Mouse (Mus musculus): ENCODE measurements around the gene Gm49450.

Gm49450 gene

DNA sequence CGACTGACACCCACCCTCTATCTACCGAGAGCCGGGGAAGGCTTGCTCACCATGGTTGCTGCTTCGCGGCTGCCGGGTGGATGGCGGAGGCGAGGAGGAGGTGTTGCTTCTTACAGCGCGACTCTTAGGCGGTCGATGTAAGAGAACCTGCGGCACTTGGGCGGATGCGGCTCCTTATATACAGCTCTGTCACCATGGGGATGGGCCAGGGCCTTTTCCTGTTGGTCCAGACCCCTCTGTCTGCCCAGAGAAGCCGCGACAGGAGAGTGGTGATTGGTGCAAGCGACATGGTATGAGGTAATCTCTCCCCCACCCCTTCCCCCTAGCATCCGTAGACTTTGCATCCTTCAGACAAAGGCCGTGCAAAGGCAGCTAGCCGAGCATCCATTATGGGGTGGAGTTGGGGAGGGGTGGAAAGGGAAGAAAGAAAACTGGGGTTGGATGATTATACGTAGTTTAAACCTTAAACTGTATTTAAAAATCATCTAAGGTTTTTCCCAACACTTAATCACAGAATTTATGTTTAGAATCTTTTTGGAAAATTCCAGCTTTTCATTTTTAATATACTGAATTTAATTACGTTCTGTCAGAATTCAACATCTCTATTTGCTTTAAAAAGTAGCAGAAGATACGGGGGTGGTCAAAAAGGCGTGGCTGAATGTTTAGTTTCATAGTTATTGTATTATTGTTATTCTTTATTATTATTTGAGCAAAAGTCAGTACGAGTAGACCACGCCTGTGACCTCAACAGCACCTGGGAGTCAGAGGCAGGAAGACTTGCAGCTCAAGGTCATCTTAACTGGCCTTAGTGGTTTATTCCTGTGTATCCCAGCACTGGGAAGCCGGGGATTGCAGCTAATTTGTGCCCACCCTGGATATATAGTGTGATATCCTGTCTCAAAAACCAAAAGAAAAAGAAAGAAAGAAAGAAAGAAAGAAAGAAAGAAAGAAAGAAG, at the start of gene Gm49450, which contains the start of gene Tuba1a:
TSS of gene Gm49450 (minus strand) at position 151 of the 956 bp plus-strand sequence.
TSS of gene Tuba1a (minus strand) at position 303 of the 956 bp plus-strand sequence.
- peak; percentile 99 for DNase-seq (ENCODE audit: low read depth)

GRCm38 (mm10) chr15:99001451-99001931, 48.1 kb upstream of the Gm49450 start:
- no peak for DNase-seq (ENCODE audit: low read depth)

DNA sequence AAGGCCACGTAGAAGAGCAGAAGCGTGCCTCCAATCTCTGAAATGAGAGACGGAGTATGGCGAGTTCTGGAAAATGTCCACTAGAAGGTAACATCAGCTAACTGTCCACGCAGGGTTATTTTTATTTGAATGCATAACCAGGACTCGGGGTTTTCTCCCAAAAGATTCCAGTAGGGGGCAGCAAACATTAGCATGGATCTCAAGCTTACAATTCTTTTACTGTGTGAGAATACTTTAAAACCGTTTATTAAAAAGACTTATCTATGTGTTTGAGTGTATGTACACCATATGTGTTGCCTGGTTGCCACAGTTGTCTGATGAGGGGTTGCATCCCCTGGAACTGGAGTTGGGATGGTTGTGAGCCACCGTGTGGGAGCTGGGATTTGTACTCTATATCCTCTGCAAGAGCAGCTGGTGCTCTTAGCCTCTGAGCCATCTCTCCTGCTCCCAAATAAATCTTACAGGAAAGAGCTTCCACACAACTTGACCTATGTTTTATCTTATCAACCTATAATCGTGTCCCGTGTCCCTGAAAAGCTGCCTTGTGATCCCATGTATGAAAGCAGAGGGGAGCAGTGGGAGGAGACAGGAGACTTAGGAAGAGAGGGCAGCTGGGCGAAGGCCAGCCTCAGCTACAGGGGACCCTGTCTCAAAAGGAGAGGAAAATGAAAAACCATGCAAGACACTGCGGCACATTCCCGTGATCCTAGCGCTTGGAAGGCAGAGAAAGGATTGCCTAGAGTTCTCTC, 47.4 kb upstream of the Gm49450 start:
- DNase-seq (ENCODE audit: low read depth), result peak; percentile 80

DNA sequence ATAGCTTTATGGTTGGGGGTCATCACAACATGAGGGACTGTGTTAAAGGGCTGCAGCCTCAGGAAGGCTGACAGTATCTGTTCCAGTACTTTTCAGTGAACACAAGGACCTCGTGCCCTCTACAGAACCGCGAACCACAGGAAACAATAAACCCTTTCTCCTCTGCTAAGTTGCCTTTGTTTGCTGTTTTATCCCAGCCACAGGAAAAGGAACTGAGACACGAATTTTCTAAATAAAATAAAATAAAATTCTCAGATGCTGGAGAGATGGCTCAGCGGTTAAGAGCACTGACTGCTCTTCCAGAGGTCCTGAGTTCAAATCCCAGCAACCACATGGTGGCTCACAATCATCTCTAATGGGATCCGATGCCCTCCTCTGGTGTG, 45.4 kb upstream of the Gm49450 start:
- peak; percentile 65 for DNase-seq (ENCODE audit: low read depth)

DNA sequence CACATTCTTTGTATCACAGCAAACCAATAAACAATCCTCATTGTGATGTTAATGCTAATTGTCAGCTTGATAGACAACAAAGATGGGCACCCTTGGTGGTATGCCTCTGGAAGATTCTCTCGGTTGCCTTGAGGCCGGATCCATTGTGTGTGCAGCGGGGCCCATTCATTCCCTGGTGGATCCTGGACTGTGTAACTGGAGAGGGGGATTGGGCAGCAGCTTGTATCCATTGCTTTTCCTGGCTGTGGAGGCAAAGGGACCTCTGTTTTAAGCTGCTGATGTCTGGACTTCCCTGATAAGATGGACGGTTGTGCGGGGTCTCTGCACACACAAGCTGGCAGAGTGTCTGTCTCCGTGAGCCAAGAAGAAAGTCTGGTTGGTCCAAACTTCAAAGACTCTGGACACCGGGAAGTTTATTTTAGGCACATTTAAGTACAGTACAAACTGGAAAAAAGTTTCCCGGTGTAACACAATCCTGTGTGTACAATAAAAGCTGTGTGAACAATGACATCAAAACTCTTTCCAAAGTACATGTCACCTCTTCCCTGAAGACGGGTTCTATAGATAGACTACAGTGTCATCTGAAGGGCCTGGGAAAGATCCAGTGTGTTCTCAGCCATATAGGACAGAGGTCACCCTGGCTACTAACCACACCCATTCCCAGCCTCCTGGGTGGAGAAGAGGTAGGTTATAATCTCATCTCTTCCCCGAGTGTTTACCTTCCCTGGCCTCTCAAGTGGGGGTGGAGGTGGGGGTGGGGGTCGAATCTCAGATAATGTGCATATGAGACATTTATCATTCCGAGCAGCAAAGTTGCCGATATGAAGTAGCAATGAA, 44.8 kb upstream of the Gm49450 start:
- DNase-seq (ENCODE audit: low read depth), result no peak

- no peak for DNase-seq (ENCODE audit: low read depth)
These were observed 43.5 kb upstream of the Gm49450 start for GRCm38 (mm10) chr15:98996840-98997239.

DNA sequence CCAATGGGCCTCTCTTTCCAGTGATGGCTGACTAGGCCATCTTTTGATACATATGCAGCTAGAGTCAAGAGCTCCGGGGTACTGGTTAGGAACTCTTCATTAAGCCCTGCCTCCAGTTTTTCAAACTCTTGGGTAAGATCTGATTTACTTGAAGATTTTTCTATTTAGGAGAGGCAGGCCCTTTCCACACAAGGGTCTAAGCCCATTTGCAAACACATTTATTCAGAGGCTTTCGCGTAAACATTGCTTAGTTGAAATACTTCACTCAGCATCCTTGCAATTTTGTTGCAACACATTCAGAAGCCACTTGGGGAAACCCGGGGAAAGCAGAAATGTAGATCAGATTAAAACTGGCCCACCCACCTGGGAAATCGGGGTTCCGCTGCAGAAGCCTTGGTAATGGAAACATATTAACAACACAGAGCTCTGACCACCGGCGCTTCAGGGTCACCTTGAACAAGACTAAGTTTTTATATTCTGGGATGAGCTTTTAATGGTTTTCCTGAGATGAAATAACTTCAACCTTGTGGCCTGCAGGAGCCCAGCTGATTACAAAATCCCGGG, 41.7 kb upstream of the Gm49450 start:
- DNase-seq (ENCODE audit: low read depth), result no peak

- DNase-seq (ENCODE audit: low read depth), result peak; percentile 95
These were observed 40.5 kb upstream of the Gm49450 start for GRCm38 (mm10) chr15:98993865-98994264.

DNA sequence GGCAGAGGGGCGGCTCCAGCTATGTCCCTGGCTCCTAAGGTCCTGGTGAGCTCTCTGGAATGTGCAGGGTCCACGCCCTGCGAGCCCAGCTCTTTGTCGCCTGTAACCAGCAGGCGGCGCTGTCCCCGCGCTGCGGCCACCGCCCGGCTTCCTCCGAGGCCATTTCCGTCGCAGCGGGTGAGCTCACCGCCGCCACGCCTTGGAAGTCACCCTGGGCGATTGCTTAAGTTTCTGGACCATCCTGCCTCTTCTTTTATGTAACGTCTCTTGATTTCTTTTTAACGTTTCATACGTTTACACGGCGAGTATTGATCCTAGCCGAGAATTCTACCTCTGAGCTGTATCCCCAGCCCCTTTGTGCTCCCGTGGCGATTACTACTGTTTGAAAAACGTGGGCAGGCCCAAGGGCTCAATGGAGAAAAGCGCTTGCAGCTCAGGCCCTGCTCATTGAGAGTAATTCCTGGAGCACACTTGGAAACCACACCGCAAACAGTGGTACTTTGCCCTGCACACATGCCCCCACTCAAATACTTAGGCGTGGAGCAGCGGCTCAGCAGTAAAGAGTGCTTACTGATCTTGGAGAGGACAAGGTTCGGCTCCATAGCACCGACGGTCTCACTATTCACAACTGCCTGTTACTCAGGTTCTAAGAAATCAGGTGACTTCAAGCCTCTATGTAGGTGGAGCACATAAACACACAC, 39.9 kb upstream of the Gm49450 start:
- DNase-seq (ENCODE audit: low read depth), result peak; percentile 94

DNA sequence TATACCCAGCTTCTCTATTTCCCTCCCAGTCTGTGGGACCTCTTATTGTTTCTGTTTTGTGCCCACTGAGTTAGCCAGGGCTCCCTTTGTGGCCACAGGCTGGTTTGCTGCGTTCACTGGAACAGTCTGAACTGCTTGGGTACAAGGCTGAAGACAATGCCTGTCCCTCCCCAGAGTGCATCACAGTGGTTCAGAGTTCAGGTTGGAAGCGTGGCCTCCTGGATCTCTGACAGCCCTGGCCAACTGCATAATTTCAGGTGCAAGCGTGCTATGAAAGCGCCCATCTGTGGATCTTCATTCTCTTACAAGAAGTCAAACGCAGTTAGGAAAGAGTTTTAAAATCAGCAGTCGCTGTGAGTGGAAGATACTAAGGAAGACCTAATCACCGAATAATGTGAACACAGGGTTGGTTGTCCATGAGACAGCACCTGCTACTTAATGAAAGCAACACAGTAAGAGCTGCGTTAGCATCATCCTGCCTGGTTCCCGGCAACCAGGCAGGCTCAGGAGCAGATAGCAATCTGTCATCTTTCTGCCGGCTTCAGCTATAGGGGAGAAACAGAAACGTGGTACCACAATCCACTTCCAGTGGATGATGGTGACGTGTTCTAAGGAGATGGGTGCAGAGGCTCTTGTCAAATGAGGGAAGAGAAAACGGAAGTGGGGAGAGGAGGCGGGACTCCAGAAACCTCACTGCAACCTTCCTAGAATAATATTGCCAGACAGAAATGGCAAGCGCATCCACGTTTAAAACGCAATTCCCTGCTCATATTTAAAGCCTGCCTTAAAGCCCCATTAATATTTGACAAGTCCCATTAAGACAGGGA, 38.9 kb upstream of the Gm49450 start:
- peak; percentile 98 for DNase-seq (ENCODE audit: low read depth)

- no peak for DNase-seq (ENCODE audit: low read depth)
These were observed 38.2 kb upstream of the Gm49450 start for GRCm38 (mm10) chr15:98991540-98992050.

GRCm38 (mm10) chr15:98990669-98991539, 37.6 kb upstream of the Gm49450 start:
- no peak for DNase-seq (ENCODE audit: low read depth)

- no peak for DNase-seq (ENCODE audit: low read depth)
These were observed 36.5 kb upstream of the Gm49450 start for GRCm38 (mm10) chr15:98989701-98990430.

- no peak for DNase-seq (ENCODE audit: low read depth)
These were observed 35.4 kb upstream of the Gm49450 start for GRCm38 (mm10) chr15:98988787-98989186.

GRCm38 (mm10) chr15:98987661-98988181, 34.4 kb upstream of the Gm49450 start:
- no peak for DNase-seq (ENCODE audit: low read depth)

DNA sequence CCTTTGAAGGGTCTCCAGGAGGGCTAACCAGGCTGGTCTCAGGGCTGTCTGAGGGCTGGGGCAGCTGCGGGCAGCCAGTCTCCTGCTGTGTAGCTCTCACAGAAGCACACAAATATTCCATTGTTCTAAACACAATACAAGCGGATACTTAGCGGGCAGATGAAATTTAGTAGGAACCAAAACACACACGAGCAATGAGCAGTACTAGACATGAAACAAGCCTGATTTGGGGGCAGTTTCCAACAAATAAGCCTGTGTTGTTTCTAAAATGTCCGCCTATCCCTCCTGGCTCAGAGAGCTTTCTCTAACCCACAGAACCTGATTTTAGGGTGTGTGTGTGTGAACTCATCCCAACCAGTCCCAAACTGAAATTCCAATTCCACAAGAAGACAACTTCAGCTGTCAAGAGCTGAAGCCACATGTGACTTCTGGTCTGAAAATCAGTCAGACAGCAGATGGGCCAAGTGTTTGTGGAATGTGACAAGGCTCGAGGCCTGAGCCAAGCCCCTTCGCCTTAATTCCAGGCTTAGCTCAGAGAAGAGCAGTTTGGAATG, 33.8 kb upstream of the Gm49450 start:
- no peak for DNase-seq (ENCODE audit: low read depth)

DNA sequence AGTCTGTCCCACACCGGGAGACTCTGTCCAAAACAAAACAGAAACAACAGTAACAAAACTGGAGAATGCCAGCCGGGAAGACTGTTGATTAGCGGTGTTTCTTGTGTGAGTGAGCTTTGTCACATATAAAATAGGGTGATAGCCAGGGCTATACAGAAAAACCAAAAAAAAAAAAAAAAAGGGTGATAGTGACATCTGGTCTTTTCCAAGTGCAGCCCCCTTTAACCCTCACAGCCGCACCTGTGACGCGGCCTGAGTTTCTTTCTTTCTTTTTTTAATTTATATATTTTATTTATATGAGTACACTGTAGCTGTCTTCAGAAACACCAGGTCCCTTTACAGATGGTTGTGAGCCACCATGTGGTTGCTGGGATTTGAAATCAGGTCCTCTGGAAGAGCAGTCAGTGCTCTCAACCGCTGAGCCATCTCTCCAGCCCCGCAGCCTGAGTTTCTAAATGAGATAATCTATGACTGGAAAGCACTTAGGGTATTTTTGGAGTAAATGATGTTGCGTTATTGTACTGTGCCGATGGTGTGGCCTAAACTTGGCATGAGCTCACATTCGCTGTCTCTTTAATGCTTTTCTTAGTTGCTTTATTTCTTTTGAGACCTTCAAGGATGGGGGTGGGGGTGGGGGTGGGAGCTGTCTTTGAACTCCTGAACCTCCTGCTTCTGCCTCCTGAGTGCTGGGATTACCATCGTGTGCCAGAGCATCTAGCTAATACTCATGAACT, 32.8 kb upstream of the Gm49450 start:
- no peak for DNase-seq (ENCODE audit: low read depth)

Measured in 416B (cell line).